Mouse (Mus musculus): Measurements from ENCODE around the gene Zmiz1.

DNA sequence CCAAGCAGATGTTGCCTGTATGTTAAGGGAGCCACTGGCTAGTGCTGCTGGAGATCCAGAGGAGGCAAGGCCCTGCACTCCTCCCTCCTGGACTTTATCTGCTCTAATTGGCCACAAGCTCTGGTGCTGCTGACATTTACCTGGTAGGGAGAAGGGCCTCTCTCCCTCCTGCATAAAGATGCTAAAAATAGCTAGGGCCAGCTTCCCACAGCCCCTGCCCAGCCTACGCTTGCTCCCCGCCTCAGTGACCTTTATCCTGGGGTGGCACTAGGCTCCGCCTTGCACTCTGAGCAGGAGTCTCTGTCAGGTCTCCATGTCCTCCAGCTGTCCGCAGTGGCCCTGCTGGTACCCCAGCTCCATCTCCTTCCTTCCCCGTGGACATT is 49.8 kb downstream of the Zmiz1 start:
- TF ChIP-seq CTCF (IDR thresholded peaks at IDR 0.05; ENCODE audit: low read depth, low read length) (no peak), POLR2A (IDR thresholded peaks at IDR 0.05; ENCODE audit: borderline replicate concordance, low read depth, low read length) (no peak)

All from bone marrow macrophage, adult 2 months (primary cell).